Mouse (Mus musculus) gastrocnemius, adult 2 months (tissue): ENCODE data around the gene 4930455H04Rik. TPM values are rescaled to one million over a fixed set of nuclear protein-coding genes. Genes with fewer than 3 reads are reported as not detected.

Source experiments
- DNase-seq: peaks from one replicate; pipeline ENCODE4 v3.0.0; 2022
- H3K27ac ChIP-seq: fragments of 200-600 bp; 2 replicates; pipeline ENCODE4 v1.8.1; 2022; ENCODE audit warnings: mild to moderate bottlenecking
- H3K4me3 ChIP-seq: fragments of 200-600 bp; 2 replicates; pipeline ENCODE4 v1.8.1; 2022; ENCODE audit warnings: mild to moderate bottlenecking, moderate library complexity
- CTCF ChIP-seq: fragments of 200-600 bp; IDR thresholded peaks from 2 replicates; pipeline ENCODE4 v1.8.1; 2022; ENCODE audit warnings: antibody characterized with exemption, mild to moderate bottlenecking, moderate library complexity
- intact Hi-C: fragments of 180-260 bp; cut with DNase I; formaldehyde crosslinking; loops from one replicate; pipeline ENCODE4 v1.15.1; 2025
- long read RNA-seq, 2 experiments: library from polyadenylated mRNA; stranded (forward); transcript quantifications; one replicate each; pipeline ENCODE4 v2.0.0; 2021
- total RNA-seq, 2 experiments: library from RNA; stranded (reverse); gene quantifications; 2 replicates each; pipeline ENCODE4 v1.2.3; 2021

Gene 4930455H04Rik
- total RNA-seq: under 1 TPM in 1 of 2 experiments, not detected in 1; 0.18 TPM
- long read RNA-seq, experiment 1: 0 reads
- long read RNA-seq, experiment 2: 0 reads

DNA sequence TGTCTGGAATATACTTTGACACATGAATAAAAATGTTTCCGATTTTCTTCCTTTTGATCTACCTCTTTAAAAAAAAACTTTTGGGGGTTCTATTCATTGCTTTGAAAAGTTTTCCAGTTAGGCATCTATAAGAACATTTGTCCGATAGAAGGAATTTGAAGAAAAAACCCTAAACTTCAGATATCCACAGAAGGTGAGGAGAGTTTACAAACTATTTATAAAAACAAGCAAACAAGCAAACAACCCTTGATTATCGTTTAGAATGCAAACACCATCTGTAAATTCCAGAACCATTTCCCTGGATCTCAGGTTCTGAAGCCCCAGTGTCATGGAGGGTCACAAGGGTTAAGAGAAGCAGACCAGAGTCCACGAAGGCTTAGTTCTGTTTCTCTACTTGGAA, at the start of gene 4930455H04Rik:
4930455H04Rik (plus strand) TSS at position 301 of the 400 bp plus-strand sequence.
- H3K27ac ChIP-seq: peak within 1 kb of the TSS; percentile 93
- intact Hi-C loops: loop anchor here (2.0 to 10.0 kb wide), 4 partner anchors 37 to 94 kb away; no protein-coding TSS in a partner anchor
- no peak for TF ChIP-seq CTCF

DNA sequence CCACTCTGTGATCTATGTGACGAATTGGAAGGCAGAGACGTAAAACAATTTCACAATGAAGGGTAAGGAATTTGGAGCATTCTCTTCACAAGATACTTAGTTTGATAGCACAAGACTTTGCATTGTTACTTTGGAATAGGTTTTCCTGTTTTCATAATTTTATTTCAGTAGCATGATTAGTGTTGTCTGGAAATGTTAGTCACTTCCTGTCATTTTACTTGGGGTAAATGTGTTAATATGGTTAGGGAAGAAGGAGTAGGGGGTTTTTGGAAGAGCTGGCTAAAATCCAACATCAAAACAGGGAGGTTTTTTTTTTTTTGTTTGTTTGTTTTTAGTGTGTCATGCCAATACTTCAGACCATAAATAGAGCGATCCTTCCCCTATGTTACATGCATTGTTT, 46.5 kb upstream of the 4930455H04Rik start:
- intact Hi-C loops: loop anchor here (5.0 kb wide), 2 partner anchors 101 to 141 kb away; no protein-coding TSS in a partner anchor
- Histone ChIP-seq H3K27ac (peak overlapping the region; percentile 55), H3K4me3 (no peak overlapping the region)
- no peak for DNase-seq
- no peak for TF ChIP-seq CTCF

More for the DNA sequence above, at the start of gene 4930455H04Rik:
- no peak for DNase-seq
- peak within 1 kb of the TSS; percentile 79 for H3K4me3 ChIP-seq

DNA sequence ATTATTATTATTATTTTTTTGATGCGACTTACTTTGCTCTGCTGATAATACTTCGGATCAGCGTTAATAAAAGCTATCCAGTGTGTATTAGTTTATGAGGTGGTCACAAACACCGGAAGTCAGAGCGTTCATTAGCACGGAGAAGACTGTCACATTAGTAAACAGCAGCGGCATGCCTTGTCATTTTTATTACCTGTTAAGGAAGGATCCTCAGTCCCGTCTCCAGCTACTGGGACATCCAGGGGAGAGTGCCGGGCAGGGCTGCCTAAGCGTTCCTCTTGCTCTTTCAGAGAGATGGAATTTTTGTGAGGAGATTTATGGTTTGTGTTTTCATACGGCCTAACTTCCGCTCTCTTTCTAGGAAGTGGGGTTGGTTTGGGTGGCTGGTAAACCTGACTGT, 45.0 kb upstream of the 4930455H04Rik start:
- intact Hi-C loops: loop anchor here (5.0 kb wide), 2 partner anchors 99 to 139 kb away; no protein-coding TSS in a partner anchor
- DNase-seq: no peak
- no peak for TF ChIP-seq CTCF
- Histone ChIP-seq H3K4me3 (no peak overlapping the region), H3K27ac (peak overlapping the region; percentile 55; the same call in 1 of the 2 replicates)

DNA sequence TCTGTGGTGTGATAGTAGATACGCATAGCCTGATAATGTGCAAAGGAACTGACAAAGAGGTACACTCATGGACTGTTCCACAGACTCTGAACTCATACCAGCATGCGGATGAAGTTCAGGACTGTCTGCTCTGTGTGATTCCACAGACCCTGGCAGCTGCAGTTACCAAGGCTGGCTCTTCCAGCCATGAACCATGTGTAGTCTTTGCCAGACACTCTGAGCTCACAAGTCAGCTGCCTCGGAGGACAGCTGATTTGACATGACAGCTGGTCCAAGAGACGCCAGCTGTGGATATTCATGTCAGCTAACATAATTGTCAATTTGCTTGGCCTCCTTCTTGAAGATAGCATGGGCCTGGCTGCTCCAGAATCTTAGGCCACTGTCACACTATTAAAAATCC, 39.1 kb upstream of the 4930455H04Rik start:
- intact Hi-C loops: no loop called here
- Histone ChIP-seq H3K4me3 (no peak overlapping the region), H3K27ac (peak overlapping the region; percentile 77)
- DNase-seq: peak; percentile 83
- TF ChIP-seq CTCF: no peak

DNA sequence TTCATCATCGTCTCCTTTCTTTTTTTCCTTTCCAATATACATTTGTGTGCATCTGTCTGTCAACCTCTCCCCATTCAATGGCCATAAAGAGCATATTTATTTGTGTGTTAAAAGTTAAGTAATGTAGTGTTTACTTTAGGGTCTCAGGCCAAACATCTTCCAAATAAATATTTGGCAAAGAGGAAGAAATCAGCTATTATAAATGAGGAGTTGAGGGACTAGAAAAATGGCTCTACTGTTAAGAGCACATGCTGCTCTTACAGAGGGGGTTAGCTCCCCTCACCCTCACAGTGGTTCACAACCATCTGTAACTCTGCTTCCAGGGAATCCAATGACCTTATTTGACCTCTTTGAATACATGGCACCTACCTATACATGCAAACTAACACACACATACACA, 34.9 kb upstream of the 4930455H04Rik start:
- no peak for TF ChIP-seq CTCF
- no peak for DNase-seq
- Histone ChIP-seq H3K4me3 (no peak overlapping the region), H3K27ac (no peak overlapping the region)
- intact Hi-C loops: no loop called here

DNA sequence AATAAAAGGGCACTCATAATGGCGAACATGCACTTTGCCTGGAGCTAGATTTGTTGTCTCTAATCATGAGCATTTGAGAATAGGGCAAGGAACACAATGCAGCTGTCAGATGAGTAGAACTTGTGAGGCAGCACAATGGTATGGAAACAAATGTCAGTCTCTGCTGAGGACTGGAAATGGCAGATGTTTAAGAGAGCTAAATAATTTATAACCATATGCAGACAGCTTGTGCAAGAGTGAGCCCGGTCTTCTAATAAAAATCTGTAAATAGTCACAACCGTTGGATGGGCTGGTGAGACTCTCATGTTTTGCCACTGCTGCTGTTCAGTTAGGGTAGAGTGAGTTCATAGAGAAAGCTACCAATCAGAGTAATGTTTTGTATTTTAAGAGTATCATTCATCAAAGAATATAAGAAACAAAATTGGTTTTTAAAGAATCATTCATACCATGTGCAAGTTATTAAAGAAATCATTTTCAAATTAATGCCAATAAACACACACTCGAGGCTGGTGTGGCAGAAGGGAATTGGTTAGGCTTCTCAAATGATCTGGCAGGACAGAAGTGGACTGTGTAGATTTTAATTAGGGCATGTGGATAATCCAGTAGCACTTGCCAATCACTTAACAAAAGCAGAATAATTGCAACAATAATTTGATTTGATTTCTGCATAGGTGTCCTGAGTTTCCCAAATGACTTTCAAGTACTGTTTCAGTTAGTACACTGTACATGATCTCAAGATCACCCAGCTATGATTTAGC, 31.0 kb upstream of the 4930455H04Rik start:
- peak overlapping the region; percentile 21; the same call in 1 of the 2 replicates for H3K27ac ChIP-seq
- no peak for DNase-seq
- intact Hi-C loops: no loop called here
- no peak overlapping the region for H3K4me3 ChIP-seq
- no peak for TF ChIP-seq CTCF

DNA sequence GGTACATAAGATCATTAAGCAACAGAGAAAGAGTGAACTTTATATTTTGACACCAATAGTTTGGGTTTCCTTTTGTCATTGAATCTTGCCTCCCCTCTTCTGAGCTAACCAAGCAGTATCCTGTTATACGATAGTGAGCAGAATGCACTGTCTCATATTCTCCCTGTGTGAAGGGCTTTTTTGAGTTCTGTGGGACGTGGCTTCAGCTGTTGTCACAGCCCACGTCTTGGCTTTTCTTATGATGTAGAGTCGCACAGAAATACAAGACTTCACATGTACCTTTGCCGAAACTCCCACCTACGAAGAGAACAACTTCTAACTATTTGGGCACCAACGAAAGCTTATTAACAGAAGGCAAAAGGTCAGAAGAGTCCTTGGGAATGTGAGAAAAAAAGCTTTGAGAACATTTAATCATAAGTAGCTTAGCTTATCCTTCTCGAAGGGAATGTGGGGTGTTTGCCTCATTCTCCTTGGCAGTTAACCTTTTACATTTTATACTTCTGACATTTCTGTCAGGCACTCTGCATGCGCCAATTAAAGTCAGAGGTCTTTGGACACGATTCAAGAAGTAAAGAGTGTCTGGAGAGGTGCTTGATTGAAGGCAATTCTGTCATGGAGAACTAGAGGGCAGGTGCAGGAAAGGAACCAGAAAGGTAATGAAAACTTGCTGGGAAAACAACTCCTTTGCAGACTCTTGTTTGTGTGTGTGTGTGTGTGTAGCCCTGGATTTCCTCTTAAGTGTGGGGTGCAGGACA, 27.1 kb upstream of the 4930455H04Rik start:
- no peak for DNase-seq
- H3K4me3 ChIP-seq: peak overlapping the region; percentile 39
- H3K27ac ChIP-seq: peak overlapping the region; percentile 80
- no peak for TF ChIP-seq CTCF
- intact Hi-C loops: no loop called here

DNA sequence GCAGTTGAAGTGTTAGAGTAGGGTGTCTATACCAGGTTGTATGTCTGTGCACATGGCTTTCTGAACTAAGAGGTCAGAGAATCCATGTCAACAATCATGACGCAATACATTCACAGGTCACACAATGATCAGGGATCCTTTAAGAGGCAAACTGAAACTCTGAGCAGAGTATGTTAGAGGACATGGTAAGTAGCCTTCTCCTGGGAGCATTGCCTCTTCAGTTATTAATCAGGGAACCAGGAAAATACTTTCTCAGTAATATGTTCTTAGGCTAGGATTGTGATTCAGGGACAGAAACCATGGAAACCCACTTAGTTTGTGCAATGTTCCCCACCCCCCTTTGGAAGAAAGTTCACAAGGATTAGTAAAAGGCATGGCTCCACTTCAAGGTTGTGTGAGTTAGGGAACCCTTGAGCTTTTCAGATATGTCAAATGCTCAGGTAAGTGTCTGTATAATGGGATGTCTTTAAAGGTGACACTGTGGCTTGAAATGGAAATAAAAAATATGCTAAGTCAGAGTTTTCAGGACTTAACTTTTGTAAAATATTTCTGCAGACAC, 26.4 kb upstream of the 4930455H04Rik start:
- peak overlapping the region; percentile 5; the same call in 1 of the 2 replicates for H3K4me3 ChIP-seq
- peak overlapping the region; percentile 80 for H3K27ac ChIP-seq
- no peak for DNase-seq
- no peak for TF ChIP-seq CTCF
- intact Hi-C loops: no loop called here

DNA sequence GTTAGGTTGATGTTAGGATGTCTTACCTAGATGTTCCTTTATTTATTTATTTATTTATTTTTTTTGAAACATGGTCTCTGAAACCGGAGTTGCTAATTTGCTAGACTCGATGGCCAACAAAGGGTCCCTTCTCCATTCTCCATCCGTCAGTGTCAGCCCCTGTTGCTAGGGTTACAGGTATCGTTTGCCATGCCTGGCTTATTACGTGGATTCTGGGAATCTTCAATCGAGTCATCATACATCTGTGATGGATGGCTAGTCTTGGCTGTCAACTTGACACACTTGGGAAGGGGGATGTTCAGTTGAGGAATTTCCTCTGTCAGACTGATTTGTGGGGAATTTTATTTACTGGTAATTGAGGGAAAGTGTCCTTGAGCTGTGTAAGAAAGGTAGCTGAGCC, 25.3 kb upstream of the 4930455H04Rik start:
- intact Hi-C loops: no loop called here
- no peak for TF ChIP-seq CTCF
- no peak for DNase-seq
- peak overlapping the region; percentile 67; the same call in 1 of the 2 replicates for H3K27ac ChIP-seq
- no peak overlapping the region for H3K4me3 ChIP-seq

DNA sequence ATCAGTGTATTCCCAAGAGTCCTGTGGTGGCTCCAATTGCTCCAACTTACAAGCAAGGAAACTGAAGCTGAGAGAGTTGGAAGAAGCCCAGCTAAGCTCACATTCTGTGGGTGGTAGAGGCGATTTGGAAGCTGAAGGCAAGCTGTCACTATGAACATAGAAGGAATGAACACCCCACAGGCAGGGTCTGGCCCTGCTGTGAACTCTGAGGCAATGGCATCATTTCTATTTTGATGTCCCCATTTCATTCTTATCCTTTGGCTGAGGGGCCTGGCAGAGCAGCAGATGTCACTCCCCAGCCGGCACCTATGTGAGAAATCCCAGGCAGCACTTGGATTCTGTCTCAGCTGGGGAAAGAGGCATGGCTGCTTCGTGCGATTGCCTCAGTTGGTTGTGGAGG, 24.6 kb upstream of the 4930455H04Rik start:
- TF ChIP-seq CTCF: no peak
- intact Hi-C loops: no loop called here
- Histone ChIP-seq H3K4me3 (no peak overlapping the region), H3K27ac (peak overlapping the region; percentile 67)
- peak; percentile 51 for DNase-seq

DNA sequence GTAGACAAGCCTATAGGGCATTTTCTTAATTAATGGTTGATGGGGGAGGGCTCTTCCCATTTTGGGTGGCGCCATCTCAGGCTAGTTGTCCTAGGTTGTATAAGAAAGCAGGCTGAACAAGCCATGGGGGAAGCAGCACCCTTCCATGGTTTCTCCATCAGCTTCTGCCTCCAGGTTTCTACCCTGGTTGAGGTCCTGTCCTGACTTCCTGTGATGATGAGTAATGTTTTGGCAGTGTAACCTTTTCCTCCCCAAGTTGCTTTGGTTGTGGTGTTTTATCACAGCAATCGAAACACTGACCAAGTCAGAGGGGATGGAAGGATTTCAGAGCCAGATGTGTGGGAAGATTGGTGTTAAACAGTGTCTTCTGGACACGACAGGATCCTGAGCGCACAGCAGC, 21.6 kb upstream of the 4930455H04Rik start:
- Histone ChIP-seq H3K4me3 (no peak overlapping the region), H3K27ac (peak overlapping the region; percentile 48)
- intact Hi-C loops: no loop called here
- no peak for TF ChIP-seq CTCF
- DNase-seq: no peak

DNA sequence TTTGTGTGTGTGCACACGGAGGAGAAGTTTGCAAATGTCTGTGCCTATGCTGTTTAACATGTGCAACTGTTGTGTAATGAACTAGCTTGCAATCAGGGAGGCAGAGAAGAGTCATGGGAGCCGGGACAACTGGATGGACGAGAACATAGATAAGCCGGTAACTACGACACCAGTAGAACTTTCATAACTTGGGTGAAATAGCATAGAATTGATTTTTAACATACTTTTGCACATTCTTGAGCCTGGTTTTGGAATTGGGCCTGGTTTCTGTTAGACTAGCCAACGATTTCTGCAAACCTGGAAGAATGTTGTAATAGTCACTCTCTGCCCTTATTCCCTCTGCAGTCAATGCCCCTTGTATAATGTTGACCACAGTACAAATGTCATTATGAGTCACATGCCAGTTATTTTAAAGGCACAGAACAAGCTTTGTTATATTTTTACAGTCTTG, 17.4 kb upstream of the 4930455H04Rik start:
- DNase-seq: no peak
- Histone ChIP-seq H3K4me3 (no peak overlapping the region), H3K27ac (peak overlapping the region; percentile 20; the same call in 1 of the 2 replicates)
- intact Hi-C loops: no loop called here
- no peak for TF ChIP-seq CTCF
